Mouse (Mus musculus) cerebral cortex, adult 2 months (tissue): Measurements from ENCODE around the gene Rft1.

Source experiments
- WGBS: fragments of 180-500 bp; shearing (Covaris S2); methylation state at CpG from one replicate; pipeline ENCODE4 v1.1.7; 2018; 5-methylcytosine and 5-hydroxymethylcytosine counted together

Gene Rft1

DNA sequence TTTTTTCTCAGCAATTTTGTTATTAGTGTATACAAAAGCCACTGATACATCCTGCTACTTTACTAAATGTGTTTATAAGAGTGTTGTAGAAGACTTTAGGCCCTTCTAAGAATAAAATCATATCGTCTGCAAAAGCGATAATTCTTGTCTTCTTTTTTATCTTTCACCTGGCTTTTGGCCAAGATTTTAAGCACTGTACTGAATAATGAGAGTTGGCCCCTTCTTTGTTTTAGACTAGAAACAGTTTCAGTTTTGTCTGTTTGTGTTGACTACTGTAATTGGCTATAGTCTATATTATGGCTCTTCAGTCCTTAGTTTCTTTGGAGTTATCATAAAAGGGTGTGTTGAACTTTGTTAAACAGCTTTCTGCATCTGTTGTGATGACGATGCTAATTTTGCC is 77.7 kb downstream of the Rft1 start:
- WGBS: 41% methylated on average over 3 of the region's 3 CpGs

DNA sequence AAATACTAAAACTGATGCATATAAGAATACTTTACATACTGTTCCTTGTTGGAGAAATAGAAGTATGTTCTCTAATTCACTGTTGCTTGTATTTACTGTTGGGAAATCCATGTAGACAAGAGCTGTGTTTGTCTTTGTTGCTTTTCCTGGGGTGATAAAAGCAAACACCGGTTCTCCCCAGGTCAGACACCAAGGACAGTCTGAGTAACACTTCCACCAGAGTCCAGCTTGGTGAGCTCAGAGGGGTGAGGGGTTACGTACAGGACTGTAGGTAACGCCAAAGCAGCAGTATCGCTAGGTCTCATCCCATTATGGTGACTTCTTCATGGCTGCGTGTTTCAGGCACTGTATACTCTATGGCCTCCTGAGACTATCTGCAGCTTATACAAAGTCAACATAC is 80.5 kb downstream of the Rft1 start:
- 92% methylated on average over 5 of the region's 5 CpGs for WGBS

- 73% methylated on average over 3 of the region's 3 CpGs for WGBS
These were observed 81.7 kb downstream of the Rft1 start for GRCm38 (mm10) chr14:30735810-30736209.

- WGBS: 87% methylated on average over 1 of the region's 1 CpGs
These were observed 82.3 kb downstream of the Rft1 start for GRCm38 (mm10) chr14:30736413-30736812.
